Mouse (Mus musculus) lung, postnatal 14 days (tissue): ENCODE data around the gene Ndufaf2.

Experiments
- DNase-seq: peaks from one replicate; pipeline ENCODE4 v3.0.0; 2021

Ndufaf2 gene

GRCm38 (mm10) chr13:108077476-108077875, 80.9 kb downstream of the Ndufaf2 start:
- no peak for DNase-seq

GRCm38 (mm10) chr13:108070171-108070570, 88.3 kb downstream of the Ndufaf2 start:
- no peak for DNase-seq

- no peak for DNase-seq
Observed at GRCm38 (mm10) chr13:108069151-108069550, 89.3 kb downstream of the Ndufaf2 start.

GRCm38 (mm10) chr13:108066021-108066420, 92.4 kb downstream of the Ndufaf2 start:
- DNase-seq, result no peak

- DNase-seq, result no peak
Observed at GRCm38 (mm10) chr13:108064331-108064730, 94.1 kb downstream of the Ndufaf2 start.

GRCm38 (mm10) chr13:108063374-108064134, 94.9 kb downstream of the Ndufaf2 start:
- DNase-seq, result peak; percentile 44

GRCm38 (mm10) chr13:108062900-108063299, 95.5 kb downstream of the Ndufaf2 start:
- DNase-seq, result no peak

GRCm38 (mm10) chr13:108060936-108061578, 97.4 kb downstream of the Ndufaf2 start:
- peak; percentile 14 for DNase-seq

GRCm38 (mm10) chr13:108060286-108060885, 98.0 kb downstream of the Ndufaf2 start:
- DNase-seq, result no peak

- no peak for DNase-seq
Observed at GRCm38 (mm10) chr13:108056896-108057295, 101.5 kb downstream of the Ndufaf2 start.

GRCm38 (mm10) chr13:108047364-108047763, 111.1 kb downstream of the Ndufaf2 start:
- DNase-seq, result no peak

- DNase-seq, result no peak
Observed at GRCm38 (mm10) chr13:108046891-108047290, 111.5 kb downstream of the Ndufaf2 start.

- no peak for DNase-seq
Observed at GRCm38 (mm10) chr13:108046071-108046470, 112.4 kb downstream of the Ndufaf2 start.

GRCm38 (mm10) chr13:108045646-108046045, 112.8 kb downstream of the Ndufaf2 start:
- no peak for DNase-seq

- DNase-seq, result peak; percentile 91
Observed at GRCm38 (mm10) chr13:108044222-108044941, 114.0 kb downstream of the Ndufaf2 start, which contains the start of gene Smim15. Gene Smim15 (plus strand): TSS chr13:108044446.

- DNase-seq, result peak; percentile 41
Observed at GRCm38 (mm10) chr13:108043431-108044221, 114.8 kb downstream of the Ndufaf2 start.

- peak; percentile 71 for DNase-seq
Observed at GRCm38 (mm10) chr13:108041358-108041757, 117.1 kb downstream of the Ndufaf2 start.

GRCm38 (mm10) chr13:108040451-108040850, 118.0 kb downstream of the Ndufaf2 start:
- no peak for DNase-seq

GRCm38 (mm10) chr13:108039902-108040301, 118.5 kb downstream of the Ndufaf2 start:
- DNase-seq, result no peak

GRCm38 (mm10) chr13:108039375-108039774, 119.0 kb downstream of the Ndufaf2 start:
- DNase-seq, result no peak

GRCm38 (mm10) chr13:108032789-108033188, 125.6 kb downstream of the Ndufaf2 start:
- DNase-seq, result no peak

- no peak for DNase-seq
Observed at GRCm38 (mm10) chr13:108025802-108026201, 132.6 kb downstream of the Ndufaf2 start.
